Mouse (Mus musculus): ENCODE results near the gene 2900092C05Rik. TPM values are rescaled to one million over a fixed set of nuclear protein-coding genes. Genes with fewer than 3 reads are reported as not detected.

Gene 2900092C05Rik
- total and polyA plus RNA-seq, 3 experiments, result not detected

DNA sequence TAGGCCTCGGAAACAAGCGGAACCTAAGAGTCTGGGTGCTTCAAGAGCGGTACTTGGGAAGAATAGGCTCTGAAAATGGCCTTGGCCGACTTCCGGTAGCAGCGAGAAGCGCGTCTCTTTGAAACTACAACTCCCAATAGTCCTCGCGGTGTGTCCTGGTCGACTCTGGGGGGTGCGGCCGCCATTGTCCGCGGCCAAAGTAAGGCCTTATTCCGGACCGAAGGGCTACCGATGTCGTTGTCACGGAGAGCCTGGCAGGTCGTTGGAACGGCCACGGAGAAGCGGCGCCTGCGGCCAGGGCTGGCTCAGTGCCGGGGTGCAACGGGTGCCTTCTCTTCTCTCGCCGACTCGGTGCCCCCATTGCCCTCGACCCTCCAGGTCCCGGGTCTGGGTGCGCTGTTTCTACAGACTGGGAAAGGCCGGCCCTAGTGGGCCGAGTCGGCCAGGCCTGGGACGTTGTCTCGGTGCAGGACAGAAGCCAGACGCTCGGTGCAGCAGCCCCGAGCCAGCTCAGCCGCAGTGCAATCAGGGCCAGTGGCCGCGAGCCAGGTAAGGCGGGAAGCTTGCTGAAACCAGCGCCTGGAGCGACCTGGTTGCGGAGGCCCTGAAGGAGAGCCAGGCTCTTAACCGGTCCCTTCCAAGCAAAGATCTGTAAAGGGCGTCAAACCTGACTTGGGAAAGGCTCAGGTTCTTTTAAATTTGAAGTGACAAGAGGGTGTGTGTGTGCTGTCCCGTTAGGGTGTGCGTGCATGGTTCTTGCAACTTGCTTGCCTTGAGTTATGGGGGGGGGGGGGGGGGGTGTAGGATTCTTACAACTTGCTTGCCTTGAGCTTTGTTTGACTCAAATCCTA is 33.9 kb upstream of the 2900092C05Rik start, which contains the start of gene Zfp606 (continued):
- TF ChIP-seq NRF1 (IDR thresholded peaks at IDR 0.05; ENCODE audit: low read depth, low read length) (peak; percentile 45; the same call in 1 of the 2 replicates), SIN3A (IDR thresholded peaks at IDR 0.05; ENCODE audit: low read length) (peak; percentile 89), POLR2A (IDR thresholded peaks at IDR 0.05; ENCODE audit: low read depth, low read length) (peak; percentile 66), MAFK (IDR thresholded peaks at IDR 0.05; ENCODE audit: insufficient replicate concordance, low read length) (no peak), MAZ (IDR thresholded peaks at IDR 0.05; ENCODE audit: low read depth, low read length) (no peak), PAX5 (IDR thresholded peaks at IDR 0.05; ENCODE audit: low read length) (no peak), RCOR1 (conservative IDR thresholded peaks at IDR 0.05; ENCODE audit: low read depth, low read length) (no peak), EP300 (IDR thresholded peaks at IDR 0.05; ENCODE audit: low read length) (no peak), MEF2A (IDR thresholded peaks at IDR 0.05; ENCODE audit: borderline replicate concordance, low read depth, low read length) (no peak), SMC3 (IDR thresholded peaks at IDR 0.05; ENCODE audit: low read depth, low read length) (no peak), HCFC1 (IDR thresholded peaks at IDR 0.05; ENCODE audit: low read depth, low read length) (peak; percentile 96), MXI1 (IDR thresholded peaks at IDR 0.05; ENCODE audit: low read depth, low read length) (peak; percentile 57), ZNF384 (IDR thresholded peaks at IDR 0.05; ENCODE audit: low read depth, low read length) (no peak), USF2 (conservative IDR thresholded peaks at IDR 0.05; ENCODE audit: low read depth, low read length) (no peak), USF1 (IDR thresholded peaks at IDR 0.05; ENCODE audit: low read depth, low read length) (no peak), CTCF (conservative IDR thresholded peaks at IDR 0.05 in 1 of 2, IDR thresholded peaks at IDR 0.05 in 1 of 2; ENCODE audit: low read depth in 2 of 2, low read length in 2 of 2) (no peak), ZC3H11A (IDR thresholded peaks at IDR 0.05; ENCODE audit: low read depth, low read length) (no peak), ELF1 (IDR thresholded peaks at IDR 0.05; ENCODE audit: low read depth, low read length) (peak; percentile 86), KAT2A (IDR thresholded peaks at IDR 0.05; ENCODE audit: insufficient replicate concordance, low read length) (peak; percentile 89; the same call in 1 of the 2 replicates), E2F4 (IDR thresholded peaks at IDR 0.05; ENCODE audit: insufficient replicate concordance, low read depth, low read length) (no peak)

DNA sequence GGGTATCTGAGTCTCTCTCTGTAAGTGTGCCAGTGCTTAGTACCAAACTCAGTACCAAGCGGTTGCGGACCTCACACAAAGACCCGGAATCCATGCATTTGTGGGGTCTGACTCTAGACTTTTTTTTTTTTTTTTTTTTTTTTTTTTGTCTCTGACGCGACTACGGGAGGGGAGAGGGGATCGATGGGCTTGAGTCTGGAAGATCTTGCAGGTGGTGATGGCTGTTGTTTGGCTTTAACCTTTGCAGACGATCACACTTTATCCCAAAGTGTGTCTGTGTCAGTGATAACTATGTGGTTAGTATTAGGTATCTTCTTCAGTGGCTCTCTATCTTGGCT is 33.3 kb upstream of the 2900092C05Rik start:
- Histone ChIP-seq H3K36me3 (replicated peaks in 1 of 2; ENCODE audit: control insufficient read depth in 1 of 2, insufficient read depth in 1 of 2, low read length in 1 of 2) (peaks cover 24 to 28% of the 10 kb centered on the region in 2 experiments), H3K27ac (ENCODE audit: insufficient read depth, low read depth) (no peak overlapping the region), H3K4me2 (ENCODE audit: insufficient read depth, low read depth, poor library complexity, severe bottlenecking) (peak overlapping the region; percentile 96), H3K9ac (ENCODE audit: insufficient read depth, low read depth) (peak overlapping the region; percentile 92), H3K4me1 (ENCODE audit: control insufficient read depth in 1 of 2, insufficient read depth in 2 of 2) (no peaks in the 10 kb centered on the region; a peak in 2 of 4 replicates), H3K9me3 (replicated peaks; ENCODE audit: low read length) (no peaks in the 10 kb centered on the region), H3K27me3 (replicated peaks) (no peaks in the 10 kb centered on the region), H3K79me2 (replicated peaks; ENCODE audit: control insufficient read depth, extremely low read depth, insufficient read depth, poor library complexity, severe bottlenecking) (peaks cover 11% of the 10 kb centered on the region), H3K4me3 (replicated peaks in 1 of 3; ENCODE audit: low read depth in 2 of 3, low read length in 2 of 3, poor library complexity in 1 of 3) (peak overlapping the region; percentile 84 to 96 (median 85))
- TF ChIP-seq SIN3A (IDR thresholded peaks at IDR 0.05; ENCODE audit: low read length), result no peak
- no peak for TF ChIP-seq E2F4 (IDR thresholded peaks at IDR 0.05; ENCODE audit: insufficient replicate concordance, low read depth, low read length)
- TF ChIP-seq HCFC1 (IDR thresholded peaks at IDR 0.05; ENCODE audit: low read depth, low read length), result no peak
- TF ChIP-seq JUN (IDR thresholded peaks at IDR 0.05; ENCODE audit: insufficient read depth, low read depth, low read length), result no peak
- peak; percentile 22; the same call in 1 of the 2 replicates for TF ChIP-seq CHD1 (IDR thresholded peaks at IDR 0.05; ENCODE audit: low read depth, low read length)
- TF ChIP-seq ZMIZ1 (IDR thresholded peaks at IDR 0.05; ENCODE audit: low read depth, low read length), result no peak
- TF ChIP-seq BHLHE40 (IDR thresholded peaks at IDR 0.05; ENCODE audit: low read depth, low read length), result no peak
- TF ChIP-seq MEF2A (IDR thresholded peaks at IDR 0.05; ENCODE audit: borderline replicate concordance, low read depth, low read length), result no peak
- TF ChIP-seq ZNF384 (IDR thresholded peaks at IDR 0.05; ENCODE audit: low read depth, low read length), result peak; percentile 87
- no peak for TF ChIP-seq RAD21 (IDR thresholded peaks at IDR 0.05; ENCODE audit: low read depth, low read length)
- no peak for TF ChIP-seq USF2 (conservative IDR thresholded peaks at IDR 0.05; ENCODE audit: low read depth, low read length)
- no peak for TF ChIP-seq GABPA (IDR thresholded peaks at IDR 0.05; ENCODE audit: insufficient replicate concordance, low read depth, low read length)
- no peak for TF ChIP-seq MAX (IDR thresholded peaks at IDR 0.05; ENCODE audit: low read length)
- dilution Hi-C loops (cut with MboI; ENCODE audit: extremely low pct_ligation_motif_present, extremely low pct_unique_long_range_greater_than_20kb, low sequenced_read_pairs) (no loop called here), in situ Hi-C loops (cut with MboI; ENCODE audit: low pct_ligation_motif_present, low pct_unique_long_range_greater_than_20kb, low sequenced_read_pairs) (loop anchor here (25.0 kb wide), 1 partner anchor 533 kb away; the partner anchor contains the start of gene Zbtb45)
- DNase-seq (ENCODE audit: extremely low read depth), result no peak

All from CH12.LX (cell line).